Mouse (Mus musculus): ENCODE data around the gene Aldh1l2. TPM values are rescaled to one million over a fixed set of nuclear protein-coding genes. Genes with fewer than 3 reads are reported as not detected.

Aldh1l2 gene
- total and polyA plus RNA-seq, 3 experiments, result 0.34 to 0.59 TPM; not detected in 1

DNA sequence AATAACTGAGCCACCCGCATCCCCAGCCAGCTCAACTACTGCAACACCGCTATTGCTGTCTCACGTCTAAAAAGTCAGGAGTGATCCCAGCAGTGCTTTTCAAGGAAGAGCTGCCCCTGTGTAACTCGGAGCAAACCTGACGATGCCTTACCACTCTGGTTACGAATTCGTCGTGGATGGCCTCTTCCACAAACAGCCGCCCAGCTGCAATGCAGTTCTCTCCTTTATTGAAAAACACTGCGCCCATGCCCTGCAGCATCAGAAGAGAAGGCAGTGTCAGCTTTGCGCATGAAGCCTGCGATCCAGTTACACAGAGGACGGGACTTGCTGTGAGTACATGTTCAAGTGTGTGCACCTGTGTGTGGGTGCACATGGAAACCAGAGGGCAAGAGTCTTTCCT lies 36.6 kb downstream of the Aldh1l2 start:
- Histone ChIP-seq H3K4me3 (replicated peaks in 1 of 3; ENCODE audit: low read depth in 2 of 3, low read length in 2 of 3, poor library complexity in 1 of 3) (no peak overlapping the region), H3K4me1 (ENCODE audit: control insufficient read depth in 1 of 2, insufficient read depth in 2 of 2) (no peaks in the 10 kb centered on the region), H3K27me3 (replicated peaks) (no peaks in the 10 kb centered on the region), H3K36me3 (replicated peaks in 1 of 2; ENCODE audit: control insufficient read depth in 1 of 2, insufficient read depth in 1 of 2, low read length in 1 of 2) (peaks cover 15 to 20% of the 10 kb centered on the region in 2 experiments), H3K4me2 (ENCODE audit: insufficient read depth, low read depth, poor library complexity, severe bottlenecking) (no peak overlapping the region), H3K79me2 (replicated peaks; ENCODE audit: control insufficient read depth, extremely low read depth, insufficient read depth, poor library complexity, severe bottlenecking) (no peaks in the 10 kb centered on the region), H3K9me3 (replicated peaks; ENCODE audit: low read length) (no peaks in the 10 kb centered on the region), H3K9ac (ENCODE audit: insufficient read depth, low read depth) (no peak overlapping the region), H3K27ac (ENCODE audit: insufficient read depth, low read depth) (no peak overlapping the region)
- no peak for DNase-seq (ENCODE audit: extremely low read depth)
- no peak for TF ChIP-seq KAT2A (IDR thresholded peaks at IDR 0.05; ENCODE audit: insufficient replicate concordance, low read length)
- dilution Hi-C loops (cut with MboI; ENCODE audit: extremely low pct_ligation_motif_present, extremely low pct_unique_long_range_greater_than_20kb, low sequenced_read_pairs) (no loop called here), in situ Hi-C loops (cut with MboI; ENCODE audit: low pct_ligation_motif_present, low pct_unique_long_range_greater_than_20kb, low sequenced_read_pairs) (no loop called here)

- DNase-seq (ENCODE audit: extremely low read depth), result no peak
- Histone ChIP-seq H3K4me2 (ENCODE audit: insufficient read depth, low read depth, poor library complexity, severe bottlenecking) (no peak overlapping the region), H3K9me3 (replicated peaks; ENCODE audit: low read length) (no peaks in the 10 kb centered on the region), H3K4me3 (replicated peaks in 1 of 3; ENCODE audit: low read depth in 2 of 3, low read length in 2 of 3, poor library complexity in 1 of 3) (no peak overlapping the region), H3K36me3 (replicated peaks in 1 of 2; ENCODE audit: control insufficient read depth in 1 of 2, insufficient read depth in 1 of 2, low read length in 1 of 2) (peaks cover 8 to 18% of the 10 kb centered on the region in 2 experiments), H3K27me3 (replicated peaks) (no peaks in the 10 kb centered on the region), H3K9ac (ENCODE audit: insufficient read depth, low read depth) (no peak overlapping the region), H3K4me1 (ENCODE audit: control insufficient read depth in 1 of 2, insufficient read depth in 2 of 2) (no peaks in the 10 kb centered on the region), H3K79me2 (replicated peaks; ENCODE audit: control insufficient read depth, extremely low read depth, insufficient read depth, poor library complexity, severe bottlenecking) (no peaks in the 10 kb centered on the region), H3K27ac (ENCODE audit: insufficient read depth, low read depth) (no peak overlapping the region)
- dilution Hi-C loops (cut with MboI; ENCODE audit: extremely low pct_ligation_motif_present, extremely low pct_unique_long_range_greater_than_20kb, low sequenced_read_pairs) (no loop called here), in situ Hi-C loops (cut with MboI; ENCODE audit: low pct_ligation_motif_present, low pct_unique_long_range_greater_than_20kb, low sequenced_read_pairs) (no loop called here)
- no peak for TF ChIP-seq GABPA (IDR thresholded peaks at IDR 0.05; ENCODE audit: insufficient replicate concordance, low read depth, low read length)
- TF ChIP-seq NELFE (IDR thresholded peaks at IDR 0.05; ENCODE audit: low read depth, low read length), result no peak
- no peak for TF ChIP-seq MAFK (IDR thresholded peaks at IDR 0.05; ENCODE audit: insufficient replicate concordance, low read length)
- TF ChIP-seq HCFC1 (IDR thresholded peaks at IDR 0.05; ENCODE audit: low read depth, low read length), result no peak
- TF ChIP-seq MAZ (IDR thresholded peaks at IDR 0.05; ENCODE audit: low read depth, low read length), result no peak
- no peak for TF ChIP-seq ETS1 (conservative IDR thresholded peaks at IDR 0.05; ENCODE audit: low read depth, low read length)
- TF ChIP-seq MEF2A (IDR thresholded peaks at IDR 0.05; ENCODE audit: borderline replicate concordance, low read depth, low read length), result no peak
- TF ChIP-seq ELF1 (IDR thresholded peaks at IDR 0.05; ENCODE audit: low read depth, low read length), result no peak
These were observed 43.4 kb downstream of the Aldh1l2 start for GRCm38 (mm10) chr10:83490506-83490905.

DNA sequence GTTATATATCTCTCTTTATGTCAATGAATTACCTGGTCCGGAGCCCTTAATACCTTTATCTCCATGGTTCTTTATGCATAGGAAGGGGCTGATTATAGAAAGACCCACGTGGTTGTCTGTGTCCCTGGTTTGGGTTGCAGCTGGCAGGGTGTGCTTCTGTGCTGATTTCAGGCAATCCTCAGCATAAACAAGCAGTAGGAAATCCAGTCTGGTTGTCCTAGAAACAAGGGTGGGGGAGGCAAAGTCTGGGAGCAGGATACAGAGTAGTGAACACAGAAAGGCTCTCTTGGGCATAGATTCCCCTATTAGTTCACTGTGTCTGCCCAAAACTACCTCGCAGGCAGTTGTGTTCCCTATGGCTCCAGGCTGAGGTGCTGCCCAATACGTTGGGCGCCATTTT lies 56.7 kb downstream of the Aldh1l2 start:
- H3K4me3 ChIP-seq (replicated peaks in 1 of 3; ENCODE audit: low read depth in 2 of 3, low read length in 2 of 3, poor library complexity in 1 of 3), result no peak overlapping the region
- dilution Hi-C loops (cut with MboI; ENCODE audit: extremely low pct_ligation_motif_present, extremely low pct_unique_long_range_greater_than_20kb, low sequenced_read_pairs), result no loop called here
- DNase-seq (ENCODE audit: extremely low read depth), result no peak
- no peaks in the 10 kb centered on the region for H3K27me3 ChIP-seq (replicated peaks)
- peaks cover under 1% of the 10 kb centered on the region for H3K9me3 ChIP-seq (replicated peaks; ENCODE audit: low read length)
- no peak for TF ChIP-seq ZNF384 (IDR thresholded peaks at IDR 0.05; ENCODE audit: low read depth, low read length)
- no peak for TF ChIP-seq KAT2A (IDR thresholded peaks at IDR 0.05; ENCODE audit: insufficient replicate concordance, low read length)
- TF ChIP-seq ELF1 (IDR thresholded peaks at IDR 0.05; ENCODE audit: low read depth, low read length), result no peak
- no peak for TF ChIP-seq JUN (IDR thresholded peaks at IDR 0.05; ENCODE audit: insufficient read depth, low read depth, low read length)
- TF ChIP-seq TBP (conservative IDR thresholded peaks at IDR 0.05; ENCODE audit: low read depth, low read length), result no peak
- no peak for TF ChIP-seq CHD2 (IDR thresholded peaks at IDR 0.05; ENCODE audit: low read length)
- no peak for TF ChIP-seq UBTF (IDR thresholded peaks at IDR 0.05; ENCODE audit: low read depth, low read length)
- peaks cover 0 to 15% of the 10 kb centered on the region in 2 experiments; a peak in 2 of 4 replicates for H3K4me1 ChIP-seq (ENCODE audit: control insufficient read depth in 1 of 2, insufficient read depth in 2 of 2)
- no peaks in the 10 kb centered on the region for H3K79me2 ChIP-seq (replicated peaks; ENCODE audit: control insufficient read depth, extremely low read depth, insufficient read depth, poor library complexity, severe bottlenecking)
- peaks cover under 1 to 3% of the 10 kb centered on the region in 2 experiments for H3K36me3 ChIP-seq (replicated peaks in 1 of 2; ENCODE audit: control insufficient read depth in 1 of 2, insufficient read depth in 1 of 2, low read length in 1 of 2)
- no peak overlapping the region for H3K27ac ChIP-seq (ENCODE audit: insufficient read depth, low read depth)
- H3K4me2 ChIP-seq (ENCODE audit: insufficient read depth, low read depth, poor library complexity, severe bottlenecking), result no peak overlapping the region
- H3K9ac ChIP-seq (ENCODE audit: insufficient read depth, low read depth), result no peak overlapping the region
- in situ Hi-C loops (cut with MboI; ENCODE audit: low pct_ligation_motif_present, low pct_unique_long_range_greater_than_20kb, low sequenced_read_pairs), result loop anchor here (5.0 kb wide), 1 partner anchor 35 kb away; no protein-coding TSS in a partner anchor
